Mouse (Mus musculus) cerebellum, adult 9-11 months (tissue): ENCODE results near the gene Actg2.
A peak's percentile ranks its signal among the peaks of the same experiment; 100 is the strongest.
"Not testable (repeated sequence)": the region's sequence is repeated elsewhere in the genome, so short reads cannot be mapped to it uniquely, and the experiment has no call there.

Experiments
- DNase-seq: peaks from one replicate; pipeline ENCODE4 v3.0.0; 2022

The Actg2 gene

GRCm38 (mm10) chr6:83536028-83536794 lies at the start of gene Actg2:
Gene Actg2 (minus strand): TSS chr6:83536265.
- DNase-seq = no peak

GRCm38 (mm10) chr6:83585328-83585727 lies 49.3 kb upstream of the Actg2 start:
- DNase-seq = not testable (repeated sequence)

- no peak for DNase-seq
These were observed 47.5 kb upstream of the Actg2 start for GRCm38 (mm10) chr6:83583591-83583990.

- peak; percentile 16 for DNase-seq
These were observed 46.8 kb upstream of the Actg2 start for GRCm38 (mm10) chr6:83582938-83583270.

DNA sequence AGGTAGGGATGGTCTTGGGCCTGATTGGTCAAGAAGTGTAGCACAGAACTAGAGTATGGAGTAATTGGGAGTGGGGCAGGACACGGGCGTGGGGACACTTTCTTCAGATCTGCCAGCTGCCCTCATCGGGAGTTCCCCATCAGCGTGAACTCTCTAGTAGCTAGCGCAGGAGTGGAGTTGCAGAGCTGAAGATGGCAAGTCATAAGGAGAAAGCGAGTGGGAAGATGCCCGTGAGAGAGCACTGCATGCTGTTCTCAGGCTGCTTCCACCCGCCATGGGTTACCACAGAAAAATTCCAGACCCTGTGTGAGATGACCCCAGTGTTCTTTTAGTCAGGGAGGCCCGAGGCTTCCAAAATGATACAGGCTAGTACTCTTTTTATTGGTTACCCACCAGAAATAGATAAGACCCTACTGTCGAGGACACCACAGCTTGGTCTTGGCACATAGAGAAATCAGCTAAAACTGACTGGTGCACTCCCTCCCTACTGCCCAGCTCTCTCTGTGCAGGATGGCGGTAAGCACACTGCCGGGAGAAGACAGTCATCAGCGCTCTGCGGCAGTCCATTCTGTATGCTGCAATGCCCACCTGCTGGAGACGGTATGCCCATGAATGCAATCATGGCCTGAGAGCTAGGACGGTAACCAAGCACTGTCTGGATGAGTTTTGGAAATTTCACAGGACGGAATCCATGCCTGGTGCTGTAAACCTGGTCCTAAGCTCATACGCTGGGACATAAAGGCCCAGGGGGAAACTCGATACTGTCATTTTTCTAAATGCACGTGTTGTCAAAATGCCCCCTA lies 46.3 kb upstream of the Actg2 start:
- DNase-seq = no peak

GRCm38 (mm10) chr6:83577534-83577933 lies 41.5 kb upstream of the Actg2 start:
- no peak for DNase-seq

GRCm38 (mm10) chr6:83575609-83576008 lies 39.5 kb upstream of the Actg2 start:
- DNase-seq = no peak

GRCm38 (mm10) chr6:83572671-83573070 lies 36.6 kb upstream of the Actg2 start, which contains the start of gene Stambp:
Gene Stambp (minus strand): TSS chr6:83572729.
- peak; percentile 50 for DNase-seq

- peak; percentile 91 for DNase-seq
These were observed 36.0 kb upstream of the Actg2 start for GRCm38 (mm10) chr6:83571840-83572667.

GRCm38 (mm10) chr6:83568901-83569862 lies 33.1 kb upstream of the Actg2 start:
- peak; percentile 35 for DNase-seq

- no peak for DNase-seq
These were observed 19.9 kb upstream of the Actg2 start for GRCm38 (mm10) chr6:83555972-83556371.

GRCm38 (mm10) chr6:83548346-83548745 lies 12.3 kb upstream of the Actg2 start:
- DNase-seq = no peak

- no peak for DNase-seq
These were observed 9.7 kb upstream of the Actg2 start for GRCm38 (mm10) chr6:83545778-83546177.

DNA sequence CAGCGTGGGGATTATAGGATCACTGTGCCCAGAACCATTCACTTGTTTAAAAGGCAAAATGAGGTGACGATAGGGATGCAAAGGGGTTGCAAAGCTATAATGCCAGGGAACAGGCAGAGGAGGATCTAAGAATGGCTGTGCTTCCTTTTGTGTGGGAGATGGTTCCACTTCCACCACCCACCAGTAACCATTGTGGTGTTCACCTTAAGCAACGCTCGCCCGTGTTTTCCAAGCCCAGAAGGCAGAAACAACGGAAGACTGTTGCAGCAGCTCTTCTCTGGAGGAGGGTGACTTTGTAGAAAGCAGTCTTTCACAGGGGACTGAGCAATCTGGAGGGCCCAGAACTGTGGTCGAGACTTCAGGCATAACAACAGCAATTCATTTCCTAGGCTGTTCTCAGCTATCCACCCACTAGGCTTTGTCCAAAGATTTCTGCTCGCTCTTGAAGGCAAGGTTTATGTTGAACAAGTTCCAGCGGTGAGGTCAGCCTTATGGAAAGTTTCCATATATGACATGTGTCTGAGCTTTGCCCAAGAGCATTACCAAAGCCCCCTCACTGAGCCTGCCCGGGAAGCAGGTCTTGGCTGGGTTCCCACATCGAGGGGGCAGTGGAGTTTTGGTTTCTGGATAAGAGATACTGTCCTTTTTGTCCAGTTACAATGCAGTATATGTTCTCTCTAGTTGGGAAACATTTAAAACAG lies 5.8 kb upstream of the Actg2 start:
- peak; percentile 61 for DNase-seq

- no peak for DNase-seq
These were observed 4.0 kb upstream of the Actg2 start for GRCm38 (mm10) chr6:83540017-83540416.

GRCm38 (mm10) chr6:83536795-83537059 lies 662 bp upstream of the Actg2 start:
- no peak for DNase-seq

DNA sequence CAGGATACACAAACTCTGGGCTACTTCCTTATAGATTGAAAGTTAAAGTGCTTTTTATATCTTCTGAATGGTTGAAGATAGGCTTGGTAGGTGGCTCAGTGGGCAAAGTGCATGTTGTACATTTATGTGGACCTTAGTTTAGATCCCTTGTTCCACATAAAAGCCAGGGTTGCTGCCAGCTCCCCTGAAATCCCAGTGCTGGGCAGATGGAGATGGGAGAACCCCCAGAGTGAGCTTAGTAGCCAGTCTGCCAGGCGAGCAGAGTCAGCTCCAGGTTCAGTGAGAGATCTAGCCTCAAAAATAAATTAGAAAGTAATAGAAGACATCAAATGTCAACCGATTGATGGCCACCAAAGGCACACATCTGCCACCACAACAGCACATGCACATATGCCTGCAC lies 3.5 kb downstream of the Actg2 start:
- peak; percentile 86 for DNase-seq

DNA sequence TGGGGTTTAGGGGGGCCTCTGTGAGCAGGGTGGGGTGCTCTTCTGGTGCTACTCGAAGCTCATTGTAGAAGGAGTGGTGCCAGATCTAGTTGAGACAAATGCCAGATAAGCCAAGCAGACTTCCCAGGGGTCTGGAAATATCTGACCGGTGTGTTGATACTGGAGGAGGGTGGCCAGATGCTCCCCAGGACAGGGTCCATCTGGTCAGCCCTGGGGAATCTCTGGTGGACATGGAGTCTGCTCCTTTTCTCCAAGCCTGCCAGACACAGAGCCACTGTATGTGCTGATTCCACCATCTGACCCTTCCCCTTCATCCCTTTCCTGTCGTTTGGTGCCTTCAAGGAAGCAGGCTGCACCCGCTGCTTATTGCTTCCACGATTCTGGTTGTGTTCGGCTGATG lies 12.9 kb downstream of the Actg2 start:
- peak; percentile 73 for DNase-seq

- DNase-seq = no peak
These were observed 14.3 kb downstream of the Actg2 start for GRCm38 (mm10) chr6:83521784-83522183.

DNA sequence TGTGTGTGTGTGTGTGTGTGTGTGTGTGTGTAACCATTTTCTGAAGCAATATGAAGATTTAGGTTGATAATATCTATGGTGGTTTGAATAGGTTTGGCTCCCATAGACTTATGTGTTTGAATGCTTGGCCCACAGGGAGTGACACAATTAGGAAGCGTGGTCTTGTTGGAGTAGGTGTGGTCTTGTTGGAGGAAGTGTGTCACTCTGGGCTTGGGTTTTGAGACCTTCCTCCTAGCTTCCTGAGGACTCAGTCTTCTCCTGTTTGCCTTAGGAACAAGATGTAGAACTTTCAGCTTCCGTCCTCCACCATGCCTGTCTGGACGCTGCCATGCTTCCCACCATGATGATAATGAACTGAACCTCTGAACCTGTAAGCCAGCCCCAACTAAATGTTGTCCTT lies 17.4 kb downstream of the Actg2 start:
- no peak for DNase-seq

DNA sequence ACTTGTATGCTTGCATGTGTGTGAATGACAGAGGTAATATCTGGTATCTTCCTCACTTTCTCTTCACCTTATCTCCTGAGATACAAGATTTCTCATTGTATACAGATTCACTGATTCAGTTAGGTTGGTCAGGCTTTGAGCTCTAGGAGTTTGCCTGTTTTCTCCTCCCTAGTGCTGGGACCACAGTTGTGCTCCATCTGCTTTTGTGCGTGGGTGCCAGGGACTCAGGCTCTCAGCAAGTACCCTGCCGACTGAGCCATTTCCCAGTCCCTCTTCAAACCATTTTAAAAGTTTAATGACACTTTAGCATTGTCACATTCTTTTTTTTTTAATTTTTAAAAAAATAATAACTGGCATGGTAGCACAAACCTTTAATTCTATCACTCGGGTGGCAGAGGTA lies 20.9 kb downstream of the Actg2 start:
- DNase-seq = no peak

DNA sequence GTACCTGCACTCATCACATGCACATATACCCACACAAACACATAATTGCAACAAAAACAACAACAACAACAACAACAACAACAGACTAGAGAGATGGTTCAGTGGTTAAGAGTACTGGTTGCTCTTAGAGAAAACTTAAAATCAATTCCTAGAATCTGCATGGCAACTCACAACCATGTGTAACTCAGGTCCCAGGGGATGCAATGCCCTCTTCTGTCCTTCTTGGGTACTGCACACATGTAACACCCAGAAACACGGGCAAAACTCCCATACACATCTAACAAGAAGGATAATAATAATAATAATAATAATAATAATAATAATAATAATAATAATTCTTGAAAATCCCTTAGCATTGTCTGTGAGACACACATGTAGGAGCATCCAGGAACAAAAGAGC lies 23.6 kb downstream of the Actg2 start:
- peak; percentile 56 for DNase-seq
